Mouse (Mus musculus): ENCODE results near the gene Rasgef1a. TPM values are rescaled to one million over a fixed set of nuclear protein-coding genes. Genes with fewer than 3 reads are reported as not detected.
A peak's percentile ranks its signal among the peaks of the same experiment; 100 is the strongest.

Gene Rasgef1a
- polyA plus RNA-seq, 1 experiment from 2014 or later, result not detected

GRCm38 (mm10) chr6:118070321-118071012 is 59.2 kb downstream of the Rasgef1a start:
- H3K9me3 ChIP-seq (ENCODE audit: control insufficient read depth, low read length), result no peaks in the 10 kb centered on the region
- no peak overlapping the region for H3K9ac ChIP-seq (ENCODE audit: low read length)
- no peaks in the 10 kb centered on the region for H3K36me3 ChIP-seq (ENCODE audit: control insufficient read depth, insufficient read depth, low read length)
- H3K4me2 ChIP-seq (ENCODE audit: low read depth, severe bottlenecking), result no peak overlapping the region
- 79% methylated on average over 5 of the region's 5 CpGs for WGBS
- DNase-seq (ENCODE audit: low spot score) (no peak), ATAC-seq (ENCODE audit: insufficient number of reproducible peaks, low FRiP score, low TSS enrichment, low read depth) (no peak)
- peaks cover 20% of the 10 kb centered on the region for H3K27me3 ChIP-seq (ENCODE audit: control insufficient read depth, insufficient read depth, low read length)
- H3K4me3 ChIP-seq (ENCODE audit: low read depth, low read length), result no peak overlapping the region
- H3K27ac ChIP-seq (replicated peaks; ENCODE audit: low read depth, low read length), result no peak overlapping the region
- peaks cover 11% of the 10 kb centered on the region; the same call in 1 of the 2 replicates for H3K4me1 ChIP-seq (ENCODE audit: control insufficient read depth, insufficient read depth, low read length)

- WGBS, result 88% methylated on average over 4 of the region's 4 CpGs
- ATAC-seq (ENCODE audit: insufficient number of reproducible peaks, low FRiP score, low TSS enrichment, low read depth), result no peak
- Histone ChIP-seq H3K4me1 (ENCODE audit: control insufficient read depth, insufficient read depth, low read length) (peaks cover 7% of the 10 kb centered on the region; the same call in 1 of the 2 replicates), H3K4me3 (ENCODE audit: low read depth, low read length) (no peak overlapping the region), H3K9me3 (ENCODE audit: control insufficient read depth, low read length) (no peaks in the 10 kb centered on the region), H3K27ac (replicated peaks; ENCODE audit: low read depth, low read length) (no peak overlapping the region), H3K4me2 (ENCODE audit: low read depth, severe bottlenecking) (no peak overlapping the region), H3K36me3 (ENCODE audit: control insufficient read depth, insufficient read depth, low read length) (no peaks in the 10 kb centered on the region), H3K27me3 (ENCODE audit: control insufficient read depth, insufficient read depth, low read length) (peaks cover 15% of the 10 kb centered on the region), H3K9ac (ENCODE audit: low read length) (no peak overlapping the region)
- DNase-seq (ENCODE audit: low spot score), result no peak
Measured at GRCm38 (mm10) chr6:118071013-118071350, 59.7 kb downstream of the Rasgef1a start.

GRCm38 (mm10) chr6:118071416-118071815 is 60.2 kb downstream of the Rasgef1a start:
- Histone ChIP-seq H3K9me3 (ENCODE audit: control insufficient read depth, low read length) (no peaks in the 10 kb centered on the region), H3K4me1 (ENCODE audit: control insufficient read depth, insufficient read depth, low read length) (peaks cover 3% of the 10 kb centered on the region; the same call in 1 of the 2 replicates), H3K9ac (ENCODE audit: low read length) (no peak overlapping the region), H3K27me3 (ENCODE audit: control insufficient read depth, insufficient read depth, low read length) (peaks cover 11% of the 10 kb centered on the region), H3K27ac (replicated peaks; ENCODE audit: low read depth, low read length) (no peak overlapping the region), H3K4me3 (ENCODE audit: low read depth, low read length) (no peak overlapping the region), H3K4me2 (ENCODE audit: low read depth, severe bottlenecking) (no peak overlapping the region), H3K36me3 (ENCODE audit: control insufficient read depth, insufficient read depth, low read length) (no peaks in the 10 kb centered on the region)
- DNase-seq (ENCODE audit: low spot score) (no peak), ATAC-seq (ENCODE audit: insufficient number of reproducible peaks, low FRiP score, low TSS enrichment, low read depth) (no peak)
- WGBS, result 71% methylated on average over 3 of the region's 3 CpGs

DNA sequence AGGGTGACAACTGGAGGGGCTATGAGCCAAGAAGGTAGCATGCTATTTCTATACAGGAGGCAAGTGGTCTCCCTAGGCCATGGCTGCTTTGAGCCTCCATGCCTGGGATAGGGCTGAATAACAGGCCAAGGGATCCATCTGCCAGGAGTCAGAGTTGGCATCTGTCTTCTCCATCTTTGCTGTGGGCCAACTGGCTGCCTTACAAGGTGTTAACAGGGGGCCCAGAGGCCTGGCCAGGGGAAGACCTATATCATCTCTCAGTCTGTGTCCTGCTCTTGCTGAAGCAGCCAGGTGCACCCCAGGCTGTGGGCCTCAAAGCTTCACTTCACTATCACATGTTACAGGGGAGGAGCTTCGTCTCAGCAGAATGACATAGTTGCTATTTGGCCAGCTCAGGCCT is 60.9 kb downstream of the Rasgef1a start:
- DNase-seq (ENCODE audit: low spot score) (no peak), ATAC-seq (ENCODE audit: insufficient number of reproducible peaks, low FRiP score, low TSS enrichment, low read depth) (no peak)
- 79% methylated on average over 1 of the region's 1 CpGs for WGBS
- H3K4me2 ChIP-seq (ENCODE audit: low read depth, severe bottlenecking), result no peak overlapping the region
- no peak overlapping the region for H3K4me3 ChIP-seq (ENCODE audit: low read depth, low read length)
- H3K9ac ChIP-seq (ENCODE audit: low read length), result no peak overlapping the region
- no peaks in the 10 kb centered on the region for H3K9me3 ChIP-seq (ENCODE audit: control insufficient read depth, low read length)
- H3K36me3 ChIP-seq (ENCODE audit: control insufficient read depth, insufficient read depth, low read length), result no peaks in the 10 kb centered on the region
- no peak overlapping the region for H3K27ac ChIP-seq (replicated peaks; ENCODE audit: low read depth, low read length)
- H3K4me1 ChIP-seq (ENCODE audit: control insufficient read depth, insufficient read depth, low read length), result no peaks in the 10 kb centered on the region
- H3K27me3 ChIP-seq (ENCODE audit: control insufficient read depth, insufficient read depth, low read length), result peaks cover 3% of the 10 kb centered on the region

GRCm38 (mm10) chr6:118074151-118074550 is 62.9 kb downstream of the Rasgef1a start:
- H3K27me3 ChIP-seq (ENCODE audit: control insufficient read depth, insufficient read depth, low read length), result no peaks in the 10 kb centered on the region
- no peak overlapping the region for H3K27ac ChIP-seq (replicated peaks; ENCODE audit: low read depth, low read length)
- WGBS, result 74% methylated on average over 3 of the region's 3 CpGs
- H3K4me2 ChIP-seq (ENCODE audit: low read depth, severe bottlenecking), result no peak overlapping the region
- no peak overlapping the region for H3K9ac ChIP-seq (ENCODE audit: low read length)
- H3K4me3 ChIP-seq (ENCODE audit: low read depth, low read length), result no peak overlapping the region
- no peaks in the 10 kb centered on the region for H3K4me1 ChIP-seq (ENCODE audit: control insufficient read depth, insufficient read depth, low read length)
- no peak for ATAC-seq (ENCODE audit: insufficient number of reproducible peaks, low FRiP score, low TSS enrichment, low read depth)
- no peak for DNase-seq (ENCODE audit: low spot score)
- H3K36me3 ChIP-seq (ENCODE audit: control insufficient read depth, insufficient read depth, low read length), result no peaks in the 10 kb centered on the region
- H3K9me3 ChIP-seq (ENCODE audit: control insufficient read depth, low read length), result no peaks in the 10 kb centered on the region

GRCm38 (mm10) chr6:118076256-118076655 is 65.0 kb downstream of the Rasgef1a start:
- Histone ChIP-seq H3K4me1 (ENCODE audit: control insufficient read depth, insufficient read depth, low read length) (no peaks in the 10 kb centered on the region), H3K4me2 (ENCODE audit: low read depth, severe bottlenecking) (no peak overlapping the region), H3K27ac (replicated peaks; ENCODE audit: low read depth, low read length) (no peak overlapping the region), H3K9ac (ENCODE audit: low read length) (no peak overlapping the region), H3K27me3 (ENCODE audit: control insufficient read depth, insufficient read depth, low read length) (no peaks in the 10 kb centered on the region), H3K9me3 (ENCODE audit: control insufficient read depth, low read length) (no peaks in the 10 kb centered on the region), H3K4me3 (ENCODE audit: low read depth, low read length) (no peak overlapping the region), H3K36me3 (ENCODE audit: control insufficient read depth, insufficient read depth, low read length) (no peaks in the 10 kb centered on the region)
- ATAC-seq (ENCODE audit: insufficient number of reproducible peaks, low FRiP score, low TSS enrichment, low read depth) (no peak), DNase-seq (ENCODE audit: low spot score) (no peak)
- 79% methylated on average over 3 of the region's 3 CpGs for WGBS

DNA sequence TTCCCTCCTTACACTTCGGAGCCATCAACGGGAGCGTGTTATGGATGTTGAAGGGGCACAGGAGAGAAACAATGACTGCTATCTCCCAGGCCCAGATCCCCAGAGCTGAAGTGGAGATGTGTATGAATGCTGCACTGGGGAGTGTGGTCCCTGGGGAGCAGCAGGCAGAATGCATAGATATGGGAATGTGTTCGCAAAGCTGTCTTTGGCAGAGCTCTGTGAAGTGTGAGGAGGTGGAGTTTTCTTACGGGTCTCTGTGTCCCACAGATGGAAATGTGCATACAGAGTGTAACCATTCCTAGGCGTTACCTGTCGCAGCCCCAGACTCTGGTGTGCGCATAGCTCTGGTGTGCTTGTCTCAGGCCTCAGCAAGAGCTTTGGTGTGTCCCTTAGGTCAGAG is 65.5 kb downstream of the Rasgef1a start:
- Histone ChIP-seq H3K36me3 (ENCODE audit: control insufficient read depth, insufficient read depth, low read length) (no peaks in the 10 kb centered on the region), H3K9ac (ENCODE audit: low read length) (no peak overlapping the region), H3K4me2 (ENCODE audit: low read depth, severe bottlenecking) (no peak overlapping the region), H3K4me1 (ENCODE audit: control insufficient read depth, insufficient read depth, low read length) (no peaks in the 10 kb centered on the region), H3K27ac (replicated peaks; ENCODE audit: low read depth, low read length) (no peak overlapping the region), H3K27me3 (ENCODE audit: control insufficient read depth, insufficient read depth, low read length) (no peaks in the 10 kb centered on the region), H3K9me3 (ENCODE audit: control insufficient read depth, low read length) (no peaks in the 10 kb centered on the region), H3K4me3 (ENCODE audit: low read depth, low read length) (no peak overlapping the region)
- WGBS, result 89% methylated on average over 8 of the region's 8 CpGs
- ATAC-seq (ENCODE audit: insufficient number of reproducible peaks, low FRiP score, low TSS enrichment, low read depth) (no peak), DNase-seq (ENCODE audit: low spot score) (no peak)

GRCm38 (mm10) chr6:118077421-118077820 is 66.2 kb downstream of the Rasgef1a start:
- H3K27me3 ChIP-seq (ENCODE audit: control insufficient read depth, insufficient read depth, low read length), result no peaks in the 10 kb centered on the region
- no peak for DNase-seq (ENCODE audit: low spot score)
- H3K4me1 ChIP-seq (ENCODE audit: control insufficient read depth, insufficient read depth, low read length), result no peaks in the 10 kb centered on the region
- H3K9me3 ChIP-seq (ENCODE audit: control insufficient read depth, low read length), result no peaks in the 10 kb centered on the region
- no peaks in the 10 kb centered on the region for H3K36me3 ChIP-seq (ENCODE audit: control insufficient read depth, insufficient read depth, low read length)
- H3K4me3 ChIP-seq (ENCODE audit: low read depth, low read length), result no peak overlapping the region
- 0 out of 2 replicates have a peak overlapping the region, but pooled peaks have one; percentile 4 for H3K4me2 ChIP-seq (ENCODE audit: low read depth, severe bottlenecking)
- 84% methylated on average over 7 of the region's 7 CpGs for WGBS
- no peak overlapping the region for H3K27ac ChIP-seq (replicated peaks; ENCODE audit: low read depth, low read length)
- no peak overlapping the region for H3K9ac ChIP-seq (ENCODE audit: low read length)
- no peak for ATAC-seq (ENCODE audit: insufficient number of reproducible peaks, low FRiP score, low TSS enrichment, low read depth)

- H3K4me2 ChIP-seq (ENCODE audit: low read depth, severe bottlenecking), result no peak overlapping the region
- no peaks in the 10 kb centered on the region for H3K4me1 ChIP-seq (ENCODE audit: control insufficient read depth, insufficient read depth, low read length)
- ATAC-seq (ENCODE audit: insufficient number of reproducible peaks, low FRiP score, low TSS enrichment, low read depth) (no peak), DNase-seq (ENCODE audit: low spot score) (no peak)
- H3K27me3 ChIP-seq (ENCODE audit: control insufficient read depth, insufficient read depth, low read length), result no peaks in the 10 kb centered on the region
- 61% methylated on average over 10 of the region's 10 CpGs for WGBS
- no peak overlapping the region for H3K9ac ChIP-seq (ENCODE audit: low read length)
- H3K27ac ChIP-seq (replicated peaks; ENCODE audit: low read depth, low read length), result no peak overlapping the region
- no peak overlapping the region for H3K4me3 ChIP-seq (ENCODE audit: low read depth, low read length)
- no peaks in the 10 kb centered on the region for H3K36me3 ChIP-seq (ENCODE audit: control insufficient read depth, insufficient read depth, low read length)
- no peaks in the 10 kb centered on the region for H3K9me3 ChIP-seq (ENCODE audit: control insufficient read depth, low read length)
Measured at GRCm38 (mm10) chr6:118078751-118079150, 67.5 kb downstream of the Rasgef1a start.

Data from limb, embryonic 11.5 days (tissue).